Mouse (Mus musculus) myocyte (in vitro differentiated cells): ENCODE measurements around the gene Magix. TPM values are rescaled to one million over a fixed set of nuclear protein-coding genes. Genes with fewer than 3 reads are reported as not detected.

Source experiments
- H3K27me3 ChIP-seq: one replicate; pipeline ENCODE4 v1.6.1; 2011; ENCODE audit not compliant: control insufficient read depth, insufficient read depth, insufficient read length
- H3K36me3 ChIP-seq: one replicate; pipeline ENCODE4 v1.6.1; 2011; ENCODE audit not compliant: control insufficient read depth, insufficient read depth
- H3K4me2 ChIP-seq: one replicate; pipeline ENCODE4 v1.6.1; 2011; ENCODE audit warnings: low read depth, control low read depth
- H3K4me3 ChIP-seq: one replicate; pipeline ENCODE4 v1.5.1; 2011; ENCODE audit warnings: mild to moderate bottlenecking, control low read depth, moderate library complexity
- H3K79me2 ChIP-seq: one replicate; pipeline ENCODE4 v1.6.1; 2011; ENCODE audit not compliant: control insufficient read depth, insufficient read depth
- H3ac ChIP-seq: one replicate; pipeline ENCODE4 v1.6.1; 2011; ENCODE audit not compliant: control insufficient read depth, insufficient read length
- CEBPB ChIP-seq: IDR thresholded peaks from 2 replicates; pipeline ENCODE4 v1.6.1; 2011; ENCODE audit warnings: mild to moderate bottlenecking, moderate library complexity; ENCODE audit not compliant: poor library complexity, insufficient read depth, severe bottlenecking
- E2F4 ChIP-seq: IDR thresholded peaks from one replicate; pipeline ENCODE4 v1.6.1; 2011; ENCODE audit warnings: mild to moderate bottlenecking, control low read depth, moderate library complexity; ENCODE audit not compliant: insufficient read depth
- MAX ChIP-seq: IDR thresholded peaks from one replicate; pipeline ENCODE4 v1.6.1; 2011; ENCODE audit warnings: low read depth, mild to moderate bottlenecking, control low read depth
- MYOD1 ChIP-seq, 3 experiments: IDR thresholded peaks; one replicate each; pipeline ENCODE4 v1.6.1; 2011; ENCODE audit warnings: control low read depth in 2 of 3, low read depth in 2 of 3, mild to moderate bottlenecking in 2 of 3, moderate library complexity in 1 of 3; ENCODE audit not compliant: insufficient read length in 2 of 3, control insufficient read depth in 1 of 3
- MYOG ChIP-seq, 3 experiments: IDR thresholded peaks; one replicate each; pipeline ENCODE4 v1.6.1; 2011; ENCODE audit warnings: control low read depth in 2 of 3, low read depth in 2 of 3, mild to moderate bottlenecking in 2 of 3; ENCODE audit not compliant: insufficient read length in 2 of 3, control insufficient read depth in 1 of 3, insufficient read depth in 1 of 3
- POLR2A ChIP-seq: IDR thresholded peaks from one replicate; pipeline ENCODE4 v1.6.1; 2011; ENCODE audit warnings: low read depth, mild to moderate bottlenecking, control low read depth, moderate library complexity; ENCODE audit not compliant: insufficient read length
- POLR2AphosphoS2 ChIP-seq: IDR thresholded peaks from one replicate; pipeline ENCODE4 v1.6.1; 2011; ENCODE audit warnings: low read depth, control low read depth; ENCODE audit not compliant: insufficient read length
- REST ChIP-seq: IDR thresholded peaks from one replicate; pipeline ENCODE4 v1.6.1; 2011; ENCODE audit warnings: mild to moderate bottlenecking, control low read depth, moderate library complexity; ENCODE audit not compliant: insufficient read depth, insufficient read length
- SRF ChIP-seq: IDR thresholded peaks from one replicate; pipeline ENCODE4 v1.6.1; 2011; ENCODE audit warnings: low read depth; ENCODE audit not compliant: control insufficient read depth, insufficient read length
- TCF12 ChIP-seq: IDR thresholded peaks from one replicate; pipeline ENCODE4 v1.6.1; 2011; ENCODE audit warnings: mild to moderate bottlenecking, control low read depth; ENCODE audit not compliant: poor library complexity, insufficient read depth, severe bottlenecking
- TCF3 ChIP-seq: IDR thresholded peaks from one replicate; pipeline ENCODE4 v1.6.1; 2011; ENCODE audit warnings: low read depth, control low read depth; ENCODE audit not compliant: insufficient read length
- USF1 ChIP-seq: IDR thresholded peaks from one replicate; pipeline ENCODE4 v1.6.1; 2011; ENCODE audit warnings: low read depth, mild to moderate bottlenecking, control low read depth, moderate library complexity
- polyA plus RNA-seq: library from polyadenylated mRNA; unstranded; fragments of >200 nt; fragmentation: generic; extraction: Trizol; gene quantifications from one replicate; pipeline ENCODE4 v1.2.1, GENCODE M21; 2012; ENCODE audit warnings: missing spikeins

Gene Magix
- polyA plus RNA-seq, 1 experiment, result 0.05 TPM

- H3K4me2 ChIP-seq, result no peak overlapping the region
- H3K36me3 ChIP-seq, result no peaks in the 10 kb centered on the region
- H3K27me3 ChIP-seq, result no peaks in the 10 kb centered on the region
- H3ac ChIP-seq, result no peak overlapping the region
- TF ChIP-seq CEBPB, result no peak
- no peak for TF ChIP-seq MAX
- no peak for TF ChIP-seq USF1
- TF ChIP-seq TCF12, result no peak
- TF ChIP-seq TCF3, result no peak
- no peaks in the 10 kb centered on the region for H3K79me2 ChIP-seq
- no peak overlapping the region for H3K4me3 ChIP-seq
These were observed 40.3 kb downstream of the Magix start for GRCm38 (mm10) chrX:7640785-7641184.

GRCm38 (mm10) chrX:7639536-7640325, 41.3 kb downstream of the Magix start:
- Histone ChIP-seq H3ac (no peak overlapping the region), H3K27me3 (no peaks in the 10 kb centered on the region), H3K36me3 (no peaks in the 10 kb centered on the region), H3K4me3 (no peak overlapping the region), H3K4me2 (no peak overlapping the region), H3K79me2 (no peaks in the 10 kb centered on the region)
- no peak for TF ChIP-seq MYOG (IDR thresholded peaks at IDR 0.05; ENCODE audit: control insufficient read depth in 1 of 3, insufficient read depth in 1 of 3, insufficient read length in 2 of 3, low read depth in 2 of 3)
- no peak for TF ChIP-seq MYOD1 (IDR thresholded peaks at IDR 0.05; ENCODE audit: control insufficient read depth in 1 of 3, insufficient read length in 2 of 3, low read depth in 2 of 3)
- TF ChIP-seq CEBPB, result no peak
- TF ChIP-seq TCF12, result no peak
- TF ChIP-seq MAX, result no peak
- TF ChIP-seq REST, result no peak
- no peak for TF ChIP-seq POLR2AphosphoS2
- TF ChIP-seq POLR2A, result no peak
- TF ChIP-seq TCF3, result no peak
- no peak for TF ChIP-seq E2F4
- TF ChIP-seq USF1, result no peak
- TF ChIP-seq SRF, result no peak

GRCm38 (mm10) chrX:7638401-7639091, 42.5 kb downstream of the Magix start, which contains the start of gene Syp:
Gene Syp, plus strand, starts transcription at chrX:7638471.
- H3K4me3 ChIP-seq, result no peak within 1 kb of the TSS
- no peaks in the 10 kb centered on the region for H3K36me3 ChIP-seq
- TF ChIP-seq REST (peak; percentile 91), CEBPB (no peak)
- H3ac ChIP-seq, result no peak within 1 kb of the TSS
- H3K27me3 ChIP-seq, result no peaks in the 10 kb centered on the region
- H3K79me2 ChIP-seq, result no peaks in the 10 kb centered on the region
- peak within 1 kb of the TSS; percentile 46 for H3K4me2 ChIP-seq

GRCm38 (mm10) chrX:7635101-7635500, 46.0 kb downstream of the Magix start:
- H3K27me3 ChIP-seq, result peaks cover 12% of the 10 kb centered on the region
- no peak overlapping the region for H3K4me3 ChIP-seq
- no peaks in the 10 kb centered on the region for H3K36me3 ChIP-seq
- TF ChIP-seq E2F4, result no peak
- TF ChIP-seq POLR2A, result no peak
- TF ChIP-seq CEBPB, result no peak
- no peak for TF ChIP-seq TCF3
- no peak for TF ChIP-seq SRF
- TF ChIP-seq MYOD1 (IDR thresholded peaks at IDR 0.05; ENCODE audit: control insufficient read depth in 1 of 3, insufficient read length in 2 of 3, low read depth in 2 of 3), result no peak
- no peak for TF ChIP-seq MAX
- TF ChIP-seq POLR2AphosphoS2, result no peak
- TF ChIP-seq REST, result no peak
- TF ChIP-seq TCF12, result no peak
- TF ChIP-seq MYOG (IDR thresholded peaks at IDR 0.05; ENCODE audit: control insufficient read depth in 1 of 3, insufficient read depth in 1 of 3, insufficient read length in 2 of 3, low read depth in 2 of 3), result no peak
- no peak for TF ChIP-seq USF1
- no peak overlapping the region for H3K4me2 ChIP-seq
- no peaks in the 10 kb centered on the region for H3K79me2 ChIP-seq
- no peak overlapping the region for H3ac ChIP-seq

- Histone ChIP-seq H3K27me3 (peaks cover 12% of the 10 kb centered on the region), H3K4me2 (no peak overlapping the region), H3ac (no peak overlapping the region), H3K4me3 (no peak overlapping the region), H3K36me3 (no peaks in the 10 kb centered on the region), H3K79me2 (no peaks in the 10 kb centered on the region)
- no peak for TF ChIP-seq MYOG (IDR thresholded peaks at IDR 0.05; ENCODE audit: control insufficient read depth in 1 of 3, insufficient read depth in 1 of 3, insufficient read length in 2 of 3, low read depth in 2 of 3)
- TF ChIP-seq USF1, result no peak
- TF ChIP-seq SRF, result no peak
- no peak for TF ChIP-seq REST
- no peak for TF ChIP-seq CEBPB
- no peak for TF ChIP-seq MYOD1 (IDR thresholded peaks at IDR 0.05; ENCODE audit: control insufficient read depth in 1 of 3, insufficient read length in 2 of 3, low read depth in 2 of 3)
- no peak for TF ChIP-seq E2F4
- no peak for TF ChIP-seq TCF12
- no peak for TF ChIP-seq POLR2A
- TF ChIP-seq TCF3, result no peak
- no peak for TF ChIP-seq MAX
- TF ChIP-seq POLR2AphosphoS2, result no peak
These were observed 48.5 kb downstream of the Magix start for GRCm38 (mm10) chrX:7632560-7632959.

Other genes starting within 250 kb of the Magix start
- 0.06 TPM for gene Foxp3, start 107.6 kb downstream of the Magix start, polyA plus RNA-seq
- gene Ppp1r3f, start 107.0 kb downstream of the Magix start, polyA plus RNA-seq, result 3.1 TPM
- 28.8 TPM for gene Ccdc22, start 75.7 kb downstream of the Magix start, polyA plus RNA-seq
- not detected for gene Cacna1f, start 74.2 kb downstream of the Magix start, polyA plus RNA-seq
- gene Syp, start 42.8 kb downstream of the Magix start, polyA plus RNA-seq, result 0.54 TPM
- gene Prickle3, start 24.0 kb downstream of the Magix start, polyA plus RNA-seq, result 3.8 TPM
- gene Plp2, start 9.9 kb downstream of the Magix start, polyA plus RNA-seq, result 294 TPM
- 17.1 TPM for gene Gpkow, start 15.9 kb upstream of the Magix start, polyA plus RNA-seq
- 38.9 TPM for gene Wdr45, start 33.1 kb upstream of the Magix start, polyA plus RNA-seq
- 0.64 TPM for gene Gm45208, start 41.0 kb upstream of the Magix start, polyA plus RNA-seq
- 64.4 TPM for gene Praf2, start 47.2 kb upstream of the Magix start, polyA plus RNA-seq
- 2.4 TPM for gene Ccdc120, start 69.7 kb upstream of the Magix start, polyA plus RNA-seq
- gene Tfe3, start 81.3 kb upstream of the Magix start, polyA plus RNA-seq, result 31.9 TPM
- gene Gripap1, start 108.5 kb upstream of the Magix start, polyA plus RNA-seq, result 19.8 TPM
- 0.16 TPM for gene Kcnd1, start 141.0 kb upstream of the Magix start, polyA plus RNA-seq
- gene Otud5, start 160.1 kb upstream of the Magix start, polyA plus RNA-seq, result 36.3 TPM
- 3.0 TPM for gene Pim2, start 197.0 kb upstream of the Magix start, polyA plus RNA-seq
- gene Slc35a2, start 202.8 kb upstream of the Magix start, polyA plus RNA-seq, result 32.9 TPM
- gene Pqbp1, start 218.0 kb upstream of the Magix start, polyA plus RNA-seq, result 79.5 TPM
- gene Timm17b, start 218.1 kb upstream of the Magix start, polyA plus RNA-seq, result 44.1 TPM
- not detected for gene Gm10491, start 226.6 kb upstream of the Magix start, polyA plus RNA-seq
- not detected for gene Gm10490, start 228.3 kb upstream of the Magix start, polyA plus RNA-seq
- not detected for gene Pcsk1n, start 238.6 kb upstream of the Magix start, polyA plus RNA-seq
- gene Eras, start 247.4 kb upstream of the Magix start, polyA plus RNA-seq, result not detected